Mouse (Mus musculus) frontal cortex, postnatal 14 days (tissue): ENCODE measurements around the gene Col10a1.
A peak's percentile ranks its signal among the peaks of the same experiment; 100 is the strongest.
"Not testable (repeated sequence)": the region's sequence is repeated elsewhere in the genome, so short reads cannot be mapped to it uniquely, and the experiment has no call there.

ENCODE experiments used
- DNase-seq, 2 experiments: peaks; one replicate each; pipeline ENCODE4 v3.0.0; 2022; ENCODE audit warnings: low spot score in 2 of 2

Gene Col10a1

DNA sequence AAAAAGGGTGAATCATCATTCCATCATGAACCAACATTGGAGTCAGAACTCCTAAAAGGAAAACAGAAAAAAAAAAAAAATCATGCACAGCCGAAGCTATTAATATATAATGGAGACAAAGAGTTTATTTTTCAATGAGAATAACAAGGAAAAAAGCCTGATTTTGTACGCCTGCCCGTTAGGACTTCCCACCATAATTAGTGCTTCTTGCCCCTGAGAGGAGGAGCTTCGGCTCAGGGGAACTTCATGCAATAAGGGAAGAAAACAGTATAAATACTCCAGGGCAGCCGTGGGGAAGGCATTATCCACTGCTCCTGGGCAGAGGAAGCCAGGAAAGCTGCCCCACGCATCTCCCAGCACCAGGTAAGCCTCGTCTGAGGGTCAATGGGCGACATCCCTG is at the start of gene Col10a1:
TSS of gene Col10a1 (plus strand) at position 301 of the 400 bp plus-strand sequence.
- DNase-seq, result no peak

DNA sequence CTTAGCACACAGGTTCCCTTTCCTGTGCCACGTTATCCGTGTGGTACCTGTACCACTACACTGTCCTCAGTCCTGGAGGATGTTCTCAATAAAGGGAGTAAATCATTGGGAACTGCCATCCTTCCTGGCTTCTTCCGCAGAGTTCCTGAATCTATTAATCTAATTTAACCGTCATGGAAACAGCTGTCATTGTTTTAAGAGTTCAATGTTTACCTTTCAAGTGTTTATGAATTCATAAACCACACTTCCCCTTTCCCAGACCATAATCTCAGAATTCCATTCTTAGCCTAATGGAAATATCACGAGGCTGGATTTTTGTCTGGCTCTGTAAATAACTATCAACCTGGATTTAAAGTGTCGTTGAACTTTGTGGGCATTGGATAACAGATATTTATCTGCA is 48.8 kb upstream of the Col10a1 start:
- DNase-seq, result no peak

DNA sequence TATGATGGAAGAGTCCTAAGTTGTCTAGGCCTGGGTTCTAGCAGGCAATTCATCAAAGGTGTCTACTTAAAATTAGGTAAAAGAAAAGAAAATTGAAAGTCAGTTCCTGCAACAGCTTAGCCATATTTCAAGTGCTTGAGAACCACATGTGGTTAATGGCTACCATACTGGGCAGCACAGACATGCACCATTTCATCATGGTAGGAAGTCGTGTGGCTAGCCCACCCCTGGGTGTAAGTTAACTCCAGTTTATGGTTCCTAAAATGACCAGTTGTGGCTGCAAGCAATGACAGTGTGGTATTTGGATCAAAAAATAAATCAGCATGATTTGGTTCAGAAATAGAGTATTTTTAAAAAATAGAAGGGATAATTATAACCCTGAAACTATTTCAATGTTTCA is 47.9 kb upstream of the Col10a1 start:
- no peak for DNase-seq

DNA sequence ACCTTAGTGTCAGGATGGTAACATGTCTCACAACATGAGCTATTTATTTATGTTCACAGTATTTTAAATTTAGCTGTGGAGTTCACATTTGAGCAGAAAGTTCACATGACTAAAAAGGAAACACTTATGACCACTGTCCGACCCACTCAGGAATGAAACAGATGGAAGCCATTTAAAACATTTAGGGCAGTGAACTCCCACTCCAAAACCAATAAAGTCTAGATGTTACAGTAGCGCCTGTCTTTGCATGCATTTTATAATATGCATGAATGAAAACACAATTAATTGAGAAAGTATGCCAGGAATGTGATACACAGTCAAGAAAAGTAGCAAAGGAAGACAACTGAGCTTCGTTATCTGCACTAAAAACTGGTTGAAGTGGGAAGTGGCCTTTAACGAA is 37.6 kb upstream of the Col10a1 start:
- DNase-seq, result no peak

DNA sequence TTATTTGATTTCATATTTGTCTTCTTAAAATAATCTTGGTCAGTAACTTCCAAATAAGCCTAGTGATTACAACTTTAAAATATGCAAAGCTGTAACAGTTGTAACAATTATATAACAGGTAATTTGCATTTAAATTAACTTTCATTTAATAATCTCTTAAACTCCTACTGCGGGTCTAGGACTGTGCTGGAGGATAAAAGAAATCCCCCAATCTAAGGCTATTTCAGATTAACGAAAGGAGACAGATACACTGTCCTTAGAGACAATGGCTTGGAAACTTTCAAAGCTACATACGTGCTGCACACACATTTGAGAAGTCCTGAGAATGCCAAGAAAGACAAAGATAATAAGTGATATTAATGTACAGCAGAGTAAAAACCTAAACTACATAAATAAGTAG is 31.5 kb upstream of the Col10a1 start:
- no peak for DNase-seq

DNA sequence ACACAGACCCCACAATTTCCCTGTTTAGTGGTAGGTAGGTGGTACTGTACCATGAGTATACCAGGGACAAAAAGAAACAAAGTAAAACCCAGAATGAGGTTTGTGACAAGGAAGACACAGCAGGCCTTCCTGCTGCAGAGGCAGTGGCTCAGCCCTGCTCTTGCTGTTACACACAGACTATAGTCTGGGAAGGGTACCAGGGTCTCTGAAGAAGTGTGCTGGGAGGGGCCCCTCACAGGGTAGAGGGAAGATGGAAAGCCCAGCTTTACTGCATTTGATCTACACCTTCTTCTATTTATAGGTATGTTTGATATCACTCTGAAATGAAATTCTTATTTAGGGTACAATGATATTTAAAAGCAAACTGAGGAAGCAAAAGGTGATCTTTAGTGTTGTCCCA is 26.0 kb upstream of the Col10a1 start:
- DNase-seq, result no peak

DNA sequence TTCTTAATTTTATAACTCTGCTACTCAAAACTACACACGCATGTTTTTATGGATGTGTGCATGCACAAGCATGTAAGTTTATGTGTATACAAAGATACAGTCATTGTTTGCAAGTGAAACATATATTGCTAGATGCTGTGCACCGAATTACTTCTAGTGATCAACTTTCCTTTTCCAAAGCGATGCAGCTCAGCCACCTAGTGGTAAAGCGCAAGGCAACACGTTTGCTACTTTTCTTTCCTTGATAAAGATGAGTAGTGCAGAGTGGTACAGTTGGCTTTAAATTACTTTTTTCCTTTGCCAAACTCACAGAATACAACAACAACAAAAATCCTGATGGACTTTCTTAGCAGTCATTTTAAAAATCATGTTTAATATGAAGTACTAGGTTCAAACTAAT is 21.6 kb upstream of the Col10a1 start:
- peak in 1 of 2 experiments; percentile 11 for DNase-seq

DNA sequence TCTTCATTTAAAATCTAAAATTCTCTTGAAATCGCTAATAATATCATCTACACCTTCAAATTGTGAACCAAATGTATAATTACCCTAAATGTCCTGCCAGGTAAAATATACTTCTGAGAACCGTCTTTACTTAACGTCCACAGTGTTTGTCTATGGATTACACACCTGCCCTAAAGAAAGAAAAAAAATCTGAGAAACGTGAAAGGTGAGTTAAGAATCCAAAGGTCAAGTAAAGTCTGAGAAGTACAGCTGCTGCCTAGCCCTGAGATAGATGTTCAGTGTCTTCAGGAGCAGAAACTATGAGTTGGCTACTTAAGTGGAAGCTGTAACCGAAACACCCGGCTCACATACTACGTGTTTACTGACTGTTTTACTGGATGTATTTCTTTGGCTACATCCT is 16.4 kb upstream of the Col10a1 start:
- no peak for DNase-seq

DNA sequence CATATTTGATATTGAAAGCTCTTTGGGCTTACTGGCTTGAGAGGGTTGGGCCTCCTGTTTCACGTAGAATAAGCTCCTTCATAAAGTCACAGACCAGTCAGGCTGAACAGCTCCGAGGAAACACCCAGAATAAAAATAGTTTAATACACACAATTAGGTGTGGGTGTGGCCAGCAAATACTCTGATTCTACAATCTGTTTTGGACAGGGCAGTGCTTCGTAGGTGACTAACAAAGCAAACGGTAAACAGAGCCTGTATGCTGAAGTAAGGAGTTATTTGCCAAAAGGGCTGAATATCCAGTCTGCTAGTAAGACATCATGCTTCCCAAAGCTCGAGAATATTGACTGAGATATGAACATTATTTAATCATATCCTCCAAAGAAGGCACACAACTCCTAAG is 4.1 kb upstream of the Col10a1 start:
- no peak for DNase-seq

DNA sequence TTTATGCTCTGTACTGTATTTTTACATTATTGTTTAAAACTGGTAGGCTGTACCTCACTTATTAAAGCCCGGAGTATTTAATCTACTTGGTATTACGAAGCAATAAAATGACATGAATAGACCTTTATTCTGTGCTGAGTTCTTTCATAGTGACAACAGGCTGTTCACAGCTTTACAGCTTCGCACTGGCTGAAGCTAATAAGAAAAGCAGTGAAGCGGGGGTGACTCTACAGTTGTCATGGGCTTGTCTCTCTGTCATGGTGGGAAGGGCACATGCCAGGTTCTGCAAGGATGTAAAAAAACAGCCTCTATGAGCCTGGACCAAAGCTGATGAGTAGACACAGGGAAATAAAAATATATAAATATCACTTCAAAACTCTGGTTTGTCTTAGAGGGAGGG is 7.2 kb downstream of the Col10a1 start:
- DNase-seq, result no peak

DNA sequence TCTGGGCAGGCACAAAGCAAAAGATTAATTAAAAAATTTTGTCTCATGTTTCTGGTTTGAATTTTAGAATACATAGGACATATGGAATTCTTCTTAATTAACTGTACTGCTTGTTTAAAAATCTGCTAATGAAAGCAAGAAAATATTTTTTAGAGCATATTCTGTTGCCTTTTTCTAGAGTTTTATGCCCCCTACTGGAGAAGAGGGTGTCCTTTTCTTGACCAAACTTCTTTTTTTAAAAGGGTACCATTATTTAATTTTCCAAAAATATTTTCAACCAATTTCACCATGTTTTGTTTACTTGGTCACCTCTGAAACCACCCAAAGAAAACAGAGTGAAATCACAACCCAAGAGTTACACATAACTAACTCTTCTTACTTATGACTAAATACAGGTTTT is 9.5 kb downstream of the Col10a1 start:
- no peak for DNase-seq

DNA sequence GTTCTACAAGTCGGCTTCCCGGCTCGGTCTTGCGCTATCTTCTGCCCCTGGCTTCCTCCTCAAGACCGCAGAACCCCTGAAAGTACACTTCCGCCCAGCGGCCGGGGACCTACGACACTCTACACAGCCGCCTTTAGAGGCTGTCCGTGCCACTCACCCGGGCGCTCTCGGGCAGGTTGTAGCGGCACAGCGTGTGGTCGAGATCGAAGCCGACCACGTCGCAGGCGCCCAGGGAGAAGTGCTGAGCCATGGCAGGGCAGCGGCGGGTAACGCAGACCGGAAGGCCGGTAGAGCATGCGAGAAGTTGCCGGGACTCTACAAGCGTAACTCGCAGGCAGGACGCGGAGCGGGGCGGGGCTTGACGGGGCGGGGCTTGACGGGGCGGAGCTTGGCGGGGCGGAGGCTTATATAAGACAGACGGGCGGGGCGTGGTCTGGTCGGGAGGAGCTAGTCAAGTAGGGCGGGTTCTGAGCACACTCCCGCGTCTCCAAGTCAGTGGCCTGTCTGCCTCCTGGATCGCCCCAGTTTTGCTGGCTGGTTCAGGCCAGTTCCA is 28.5 kb downstream of the Col10a1 start, which contains the start of gene Nt5dc1:
TSS of gene Nt5dc1 (minus strand) at position 349 of the 553 bp plus-strand sequence.
- peak; percentile 73 to 83 for DNase-seq

DNA sequence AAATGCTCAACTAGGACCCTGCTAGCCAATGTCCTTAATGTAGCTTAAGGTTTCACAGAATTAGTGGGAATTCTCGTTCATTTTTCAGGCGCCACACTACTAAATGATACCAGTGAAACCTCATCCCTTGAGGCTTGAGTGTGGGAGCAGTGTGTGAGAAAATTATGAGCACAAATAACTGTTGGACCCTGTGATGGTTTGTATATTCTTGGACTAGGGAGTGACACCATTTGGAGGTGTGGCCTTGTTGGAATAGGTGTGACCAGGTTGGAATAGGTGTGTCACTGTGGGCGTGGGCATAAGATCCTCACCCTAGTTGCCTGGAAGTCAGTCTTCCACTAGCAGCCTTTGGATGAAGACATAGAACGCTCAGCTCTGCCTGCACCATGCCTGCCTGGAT is 29.0 kb downstream of the Col10a1 start:
- DNase-seq, result not testable (repeated sequence)

DNA sequence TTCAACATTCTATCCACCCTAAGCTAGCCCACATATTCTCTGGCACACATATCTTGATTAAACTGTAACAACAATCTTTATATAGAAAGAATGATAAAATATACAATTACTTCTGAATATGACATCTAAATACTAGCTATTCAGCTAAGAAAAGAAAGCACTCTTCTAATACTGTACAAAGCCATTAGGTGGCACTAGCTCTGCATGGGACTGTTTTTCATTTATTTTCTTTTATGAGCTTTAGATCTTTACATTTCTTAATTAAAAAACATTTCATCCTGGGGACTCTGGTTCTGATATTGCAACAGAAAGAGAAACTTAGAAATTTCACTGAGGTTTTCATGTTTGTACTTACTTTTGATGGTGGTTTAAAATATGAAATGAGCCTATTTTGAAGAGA is 42.0 kb downstream of the Col10a1 start:
- no peak for DNase-seq

DNA sequence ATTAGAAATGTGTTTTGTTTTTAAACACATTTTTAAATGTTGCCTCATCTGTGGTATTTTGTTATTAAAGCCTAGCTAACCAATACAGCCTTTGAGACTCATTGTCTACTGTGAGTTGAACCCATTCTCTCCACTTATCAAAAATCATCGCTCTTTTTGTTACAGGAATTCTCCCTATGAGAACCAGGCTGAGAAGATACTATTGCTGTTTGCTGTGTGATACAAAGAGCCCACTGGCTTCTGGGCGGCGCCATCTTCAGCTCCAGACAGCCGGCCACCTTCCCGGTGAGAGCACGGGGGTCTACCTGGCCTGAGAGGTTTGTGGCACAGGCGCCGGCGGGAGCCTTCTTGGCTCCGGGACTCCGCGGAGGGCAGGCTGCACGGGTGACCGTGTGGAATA is 44.4 kb downstream of the Col10a1 start:
- DNase-seq, result not testable (repeated sequence)
